Mouse (Mus musculus) spleen, adult 12 weeks (tissue): ENCODE measurements around the gene Mdga2.

Experiments used
- DNase-seq: peaks from one replicate; pipeline ENCODE4 v3.0.0; 2022; ENCODE audit warnings: low spot score

Mdga2 gene

DNA sequence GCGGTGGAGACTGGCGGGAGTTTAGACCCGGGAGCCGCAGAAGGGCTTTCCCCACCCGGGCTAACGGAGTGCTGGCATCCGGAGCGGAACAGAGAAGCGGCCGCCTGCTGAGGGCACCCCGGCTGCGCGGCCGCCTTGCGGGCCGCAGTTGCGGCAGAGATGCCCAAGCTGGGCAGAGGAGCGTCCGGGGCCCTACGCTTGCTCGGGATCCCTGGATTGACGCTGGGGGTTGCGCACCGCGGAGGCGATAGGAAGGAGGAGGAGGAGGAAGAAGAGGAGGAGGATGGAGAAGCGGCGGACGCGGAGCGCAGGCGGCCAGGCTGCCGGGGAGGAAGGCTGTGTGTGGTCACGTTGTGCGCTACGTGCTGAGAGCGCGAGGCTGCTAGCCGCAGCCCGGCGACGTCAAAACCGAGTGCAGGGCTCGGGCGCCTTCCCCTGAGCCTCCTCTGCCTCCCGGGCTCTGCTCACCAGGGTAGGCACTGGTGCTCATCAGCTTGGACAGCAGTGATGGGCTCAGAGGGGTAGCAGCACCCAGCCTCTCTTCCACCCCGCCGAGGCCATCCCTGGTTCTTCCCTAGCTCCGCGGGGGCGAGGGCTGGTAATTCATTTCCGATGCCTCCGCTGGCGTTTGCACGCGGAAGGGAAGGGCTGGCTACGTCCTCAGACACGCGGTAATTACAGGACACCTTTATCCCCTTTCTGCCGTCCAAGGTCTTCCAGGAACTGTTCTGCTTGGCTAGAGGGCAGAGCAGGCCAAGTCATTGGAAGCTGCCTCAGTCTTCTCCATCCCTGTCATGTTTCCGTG, at the start of gene Mdga2:
Mdga2 (minus strand) TSS at position 329 of the 805 bp plus-strand sequence.
- no peak for DNase-seq

DNA sequence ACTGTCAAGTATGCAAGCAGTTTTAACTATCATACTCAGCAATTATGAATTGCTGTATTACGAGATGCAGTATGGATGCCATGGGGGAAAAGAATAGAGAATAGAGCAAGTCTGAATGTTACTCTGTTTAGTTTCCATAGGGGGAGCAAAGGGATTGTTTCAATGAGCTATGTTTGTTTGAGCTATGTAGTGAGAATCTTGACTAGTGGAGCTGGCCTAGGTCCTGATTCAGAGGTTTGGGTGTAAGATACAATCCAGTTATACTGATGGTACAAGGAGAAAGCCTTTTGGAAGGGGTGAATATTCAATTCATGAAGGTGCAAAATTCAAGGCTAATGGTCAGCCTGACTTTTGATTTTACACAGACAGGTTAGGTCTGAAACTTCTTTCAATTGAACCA, 45.1 kb upstream of the Mdga2 start:
- no peak for DNase-seq

DNA sequence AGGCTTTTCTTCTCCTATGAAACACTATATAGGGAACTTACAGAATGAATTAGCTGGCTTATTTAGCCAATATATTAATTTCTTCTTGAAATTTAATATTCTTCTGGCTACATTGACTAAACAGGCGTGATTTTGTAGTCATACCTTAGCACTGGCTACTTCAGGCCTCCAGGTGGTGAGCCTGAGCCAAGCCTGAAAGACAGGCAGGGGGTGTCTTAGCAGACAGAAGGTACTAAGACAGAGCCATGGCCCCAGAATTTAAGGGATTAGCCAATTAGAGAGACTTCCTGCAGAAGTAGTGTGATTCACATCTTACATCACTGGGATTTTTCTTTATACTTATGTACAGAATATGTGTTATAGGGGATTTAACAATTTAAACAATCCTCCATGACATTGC, 1.2 kb upstream of the Mdga2 start:
- no peak for DNase-seq

DNA sequence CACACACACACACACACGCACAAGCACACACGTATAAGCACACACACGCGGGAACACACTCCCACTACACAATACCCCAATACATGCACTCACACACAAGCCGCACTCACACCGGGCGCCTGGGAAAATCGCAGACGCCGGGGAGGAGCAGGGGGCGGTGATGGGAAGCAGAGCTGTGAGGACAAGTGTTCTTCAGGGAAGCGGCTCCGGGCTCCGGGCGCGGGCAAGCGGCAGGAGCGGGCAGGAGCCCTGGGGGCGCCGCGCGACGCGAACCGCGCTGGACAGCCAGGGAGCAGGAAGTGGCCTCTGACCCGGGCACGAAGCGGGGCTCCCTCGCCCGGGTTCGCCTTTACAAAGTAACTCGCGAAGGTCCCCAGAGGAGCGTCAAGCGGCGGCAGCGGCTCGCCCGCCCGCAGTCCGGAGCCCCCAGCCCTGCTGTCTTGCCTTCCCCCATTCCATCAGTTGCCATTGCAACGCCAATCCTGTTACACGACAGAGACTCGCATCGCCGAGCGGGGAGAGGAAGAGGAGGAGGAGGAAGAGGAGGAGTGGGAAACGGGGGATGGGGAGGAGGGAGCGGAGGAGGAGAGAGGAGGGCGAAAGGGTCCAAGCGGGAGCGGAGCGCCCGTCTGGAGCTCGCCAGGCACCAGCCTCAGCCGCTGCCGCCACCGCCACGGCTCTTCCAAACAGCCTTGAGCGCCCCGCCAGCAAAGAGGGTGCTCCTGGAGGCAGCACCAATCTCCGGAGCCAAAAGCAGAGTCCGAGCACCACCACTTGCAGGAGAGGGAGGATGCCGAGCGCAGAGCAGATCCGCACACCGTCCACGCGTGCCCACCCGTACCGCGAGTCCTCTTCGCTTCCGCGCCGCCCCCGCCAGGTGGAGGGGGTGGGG, 774 bp downstream of the Mdga2 start:
- DNase-seq = no peak

DNA sequence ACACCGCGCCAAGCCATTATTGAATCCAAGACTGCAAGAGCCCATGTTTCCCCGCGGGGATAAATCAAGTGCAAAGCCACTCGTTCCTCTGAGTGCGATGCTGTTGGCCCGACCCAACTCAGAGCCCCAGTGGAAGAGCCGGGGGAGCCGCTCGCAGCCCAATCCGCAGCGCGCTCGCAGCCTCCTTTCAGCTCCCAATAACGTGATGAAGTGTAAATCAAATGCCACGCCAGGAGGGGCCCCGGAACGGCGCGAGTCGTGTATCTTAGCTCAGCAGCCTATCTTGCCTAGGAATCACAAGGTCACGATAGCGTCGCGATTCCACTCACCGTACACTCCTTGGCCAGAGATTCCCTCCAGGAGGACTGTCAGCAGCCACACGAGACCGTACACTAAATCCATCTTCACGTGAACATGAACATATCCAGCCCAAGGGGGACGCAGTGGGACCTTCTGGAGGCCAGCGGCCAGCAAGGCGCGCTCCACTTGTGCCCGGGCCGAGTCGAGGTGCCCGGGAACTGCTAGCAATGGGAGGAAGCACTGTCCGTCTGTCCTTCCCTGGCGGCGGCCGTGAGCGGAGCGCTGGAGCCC, 1.6 kb downstream of the Mdga2 start:
- DNase-seq = no peak

DNA sequence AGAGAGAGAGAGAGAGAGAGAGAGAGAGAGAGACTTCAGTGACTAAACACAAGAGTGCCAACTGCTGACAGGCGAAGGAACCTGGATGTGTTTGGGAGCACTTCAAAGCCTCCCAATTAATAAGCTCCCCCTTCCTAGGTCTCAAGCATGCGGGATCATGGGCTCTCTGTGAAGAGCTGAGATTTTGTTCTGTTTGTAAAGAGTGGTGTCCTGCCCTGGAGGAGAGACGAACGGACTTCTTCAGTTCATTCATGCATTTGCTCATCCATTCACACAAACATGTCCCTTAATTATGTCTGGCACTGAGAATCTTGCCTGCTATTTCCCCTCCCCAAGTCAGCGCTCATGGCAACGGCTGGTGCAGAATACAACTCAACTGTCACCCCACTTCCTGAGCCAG, 2.3 kb downstream of the Mdga2 start:
- no peak for DNase-seq

DNA sequence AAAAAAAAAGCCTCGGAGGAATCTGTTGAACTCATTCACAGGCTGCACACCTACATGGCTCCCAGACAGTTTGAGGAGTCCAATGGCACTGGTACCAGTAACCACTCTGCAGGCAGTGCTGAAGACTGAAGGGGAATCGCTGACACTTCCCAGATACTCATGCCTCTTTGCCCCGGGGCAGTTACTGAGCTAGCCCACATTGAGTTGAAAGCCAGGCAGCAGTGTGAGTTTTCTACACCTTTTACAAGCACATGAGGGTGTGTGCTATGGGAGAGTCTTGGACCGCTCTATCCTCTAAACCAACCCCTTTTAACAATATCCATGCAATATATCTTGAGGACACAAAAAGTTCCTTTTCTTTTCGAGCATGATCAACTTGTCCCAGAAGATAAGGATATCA, 2.8 kb downstream of the Mdga2 start:
- no peak for DNase-seq

DNA sequence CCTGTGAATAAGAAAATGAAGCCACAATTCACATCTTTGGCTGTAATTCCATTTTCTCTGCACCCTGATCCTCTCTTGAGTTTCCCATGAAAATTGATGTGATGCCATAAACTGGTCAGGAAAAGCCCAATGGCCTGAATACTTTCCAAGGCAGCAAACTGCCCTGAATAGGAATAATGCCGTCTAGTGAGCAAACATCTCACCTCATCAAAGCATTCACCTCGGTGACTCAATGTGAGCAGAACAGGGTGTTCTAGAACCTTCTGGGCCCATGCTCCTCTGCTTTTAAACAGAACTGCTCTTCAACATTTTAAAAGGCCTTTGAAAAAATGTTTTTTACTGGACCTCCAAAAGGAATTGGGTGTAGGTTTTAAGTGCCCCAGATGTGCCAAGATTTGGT, 9.5 kb downstream of the Mdga2 start:
- no peak for DNase-seq

DNA sequence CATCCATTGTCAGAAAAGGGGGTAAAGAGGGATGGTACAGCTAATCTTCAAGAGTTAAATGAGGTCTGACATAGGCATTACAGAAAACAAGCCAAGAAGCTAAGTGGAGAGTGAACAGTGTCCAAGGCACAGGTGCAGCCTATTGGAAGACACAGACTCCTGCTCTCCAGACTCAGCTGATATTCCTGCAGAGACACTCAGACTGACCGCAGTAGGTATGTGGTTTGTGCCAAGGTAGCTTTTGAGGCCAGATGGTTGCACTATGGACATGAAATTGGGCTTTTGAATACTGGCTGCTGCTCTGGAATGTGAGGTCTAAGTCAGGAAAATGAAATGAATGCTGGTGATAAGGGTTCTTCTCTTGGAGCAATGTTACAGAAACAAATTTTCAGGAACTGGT, 44.2 kb downstream of the Mdga2 start:
- DNase-seq = no peak

DNA sequence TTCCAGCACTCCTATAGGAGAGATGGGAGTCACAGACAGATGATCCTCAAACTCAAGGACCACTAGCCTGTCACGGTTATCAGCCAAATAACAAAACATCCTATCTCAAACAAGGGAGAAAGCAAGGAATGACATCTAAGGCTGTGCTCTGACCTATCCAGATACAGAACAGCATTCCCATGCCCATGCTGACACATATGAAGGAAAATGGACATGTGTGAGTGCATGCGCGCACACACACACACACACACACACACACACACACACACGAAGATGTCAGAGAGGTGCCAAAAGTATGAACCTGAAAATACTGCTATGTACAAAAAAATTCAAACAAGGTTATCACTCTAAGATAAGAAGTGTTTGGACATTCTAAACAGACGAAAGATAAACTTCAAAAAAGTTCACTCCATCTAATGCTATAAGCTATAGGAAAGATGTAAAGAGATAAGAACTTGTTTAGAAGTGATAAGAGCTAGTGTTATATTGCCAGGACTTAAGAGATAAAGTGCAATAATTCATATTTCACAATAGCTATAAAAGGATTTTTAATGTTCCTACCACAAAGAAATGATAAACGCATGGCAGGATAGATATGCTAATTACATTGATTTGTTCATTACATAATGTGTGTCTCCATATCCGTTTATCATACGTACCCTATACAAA, 65.6 kb downstream of the Mdga2 start:
- DNase-seq = no peak

DNA sequence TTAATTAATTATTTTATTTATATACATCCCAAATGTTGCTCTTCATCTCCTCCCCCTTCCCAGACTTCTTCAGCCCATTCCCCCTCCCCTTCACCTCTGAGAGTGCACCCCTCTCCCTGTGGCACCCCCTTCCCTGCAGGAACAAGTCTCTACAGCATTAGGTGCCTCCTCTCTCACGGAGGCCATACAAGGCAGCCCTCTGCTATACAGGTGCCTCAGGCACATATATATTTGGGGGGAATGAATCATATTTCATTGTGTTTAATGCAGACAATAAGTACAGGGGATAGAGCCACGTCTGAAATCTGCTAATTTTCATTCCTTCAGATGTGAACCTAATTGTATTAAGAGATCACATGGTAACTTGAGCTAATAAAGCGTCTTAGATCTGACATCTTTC, 69.3 kb downstream of the Mdga2 start:
- no peak for DNase-seq

DNA sequence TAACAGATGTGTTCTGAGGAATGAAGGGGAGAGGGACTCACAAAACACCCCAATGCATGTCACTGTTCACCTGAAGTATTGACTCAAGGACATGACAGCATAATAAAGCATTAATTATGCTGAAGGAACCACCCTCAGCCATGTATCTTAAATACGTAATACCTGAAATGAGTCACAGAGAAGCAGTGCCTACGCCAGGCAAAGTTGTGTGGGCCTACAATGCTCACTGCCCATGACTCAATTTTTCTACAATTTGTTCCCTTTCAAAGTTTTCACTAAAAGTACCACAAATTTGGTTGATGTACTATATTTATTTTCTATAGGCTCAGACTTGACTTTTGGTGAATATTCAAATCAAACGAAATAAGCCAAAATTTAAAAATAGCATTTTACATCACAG, 80.7 kb downstream of the Mdga2 start:
- DNase-seq = no peak

DNA sequence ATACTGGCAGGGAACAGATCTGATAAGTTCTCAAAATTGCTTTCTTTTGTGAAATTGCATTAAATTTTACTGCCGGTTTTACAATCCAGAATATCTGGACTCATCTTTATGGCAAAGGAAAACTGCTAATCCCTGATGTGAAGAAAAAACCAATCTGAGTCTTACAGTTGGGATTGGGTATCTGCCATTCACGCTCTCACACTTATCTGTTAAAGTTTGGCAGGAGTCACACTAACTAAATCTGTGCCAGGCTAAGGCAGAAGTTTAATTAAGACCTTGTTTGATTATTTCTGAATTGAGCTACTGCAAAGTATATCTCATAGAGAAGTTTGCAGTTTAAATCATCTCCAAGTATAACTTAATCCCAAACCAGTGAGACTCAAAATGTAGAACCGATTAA, 82.2 kb downstream of the Mdga2 start:
- DNase-seq = no peak

DNA sequence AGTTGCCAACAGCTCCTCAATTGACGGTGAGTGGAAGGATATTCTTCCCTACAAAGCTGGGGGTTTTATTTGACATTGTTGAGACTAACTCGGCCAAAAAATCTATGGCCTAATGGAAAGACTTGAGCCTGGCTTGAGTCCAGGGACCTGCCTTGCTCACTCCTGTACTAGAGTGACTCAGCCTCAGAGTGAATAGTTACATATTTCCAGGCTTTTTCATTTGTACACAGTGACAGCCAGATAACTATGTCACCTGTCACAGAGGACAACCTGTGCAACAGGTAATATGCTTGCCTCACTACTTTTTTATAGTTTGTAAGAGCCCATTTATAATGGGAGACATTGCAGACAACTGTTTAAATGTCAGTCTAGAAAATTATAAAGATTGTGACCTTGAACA, 94.9 kb downstream of the Mdga2 start:
- no peak for DNase-seq

DNA sequence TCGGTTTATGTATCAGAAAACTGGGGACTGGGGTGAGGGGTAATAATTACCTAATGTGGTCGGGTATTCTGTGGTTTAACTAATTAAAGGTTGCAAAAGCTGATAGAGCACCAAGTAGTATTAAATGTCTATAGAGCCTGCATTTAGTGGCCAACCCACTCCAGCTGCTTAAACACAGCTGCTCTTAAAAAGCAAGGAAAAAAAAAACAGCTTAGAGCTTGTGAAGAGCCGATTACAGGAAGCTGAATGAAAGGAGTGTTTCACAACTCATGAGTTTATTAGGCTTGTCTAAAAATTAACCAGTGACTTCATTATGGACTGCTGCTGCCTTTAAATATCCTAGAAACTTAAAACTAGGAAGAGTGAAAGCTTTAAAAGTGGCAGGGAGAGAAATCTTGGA, 98.5 kb downstream of the Mdga2 start:
- DNase-seq = no peak

DNA sequence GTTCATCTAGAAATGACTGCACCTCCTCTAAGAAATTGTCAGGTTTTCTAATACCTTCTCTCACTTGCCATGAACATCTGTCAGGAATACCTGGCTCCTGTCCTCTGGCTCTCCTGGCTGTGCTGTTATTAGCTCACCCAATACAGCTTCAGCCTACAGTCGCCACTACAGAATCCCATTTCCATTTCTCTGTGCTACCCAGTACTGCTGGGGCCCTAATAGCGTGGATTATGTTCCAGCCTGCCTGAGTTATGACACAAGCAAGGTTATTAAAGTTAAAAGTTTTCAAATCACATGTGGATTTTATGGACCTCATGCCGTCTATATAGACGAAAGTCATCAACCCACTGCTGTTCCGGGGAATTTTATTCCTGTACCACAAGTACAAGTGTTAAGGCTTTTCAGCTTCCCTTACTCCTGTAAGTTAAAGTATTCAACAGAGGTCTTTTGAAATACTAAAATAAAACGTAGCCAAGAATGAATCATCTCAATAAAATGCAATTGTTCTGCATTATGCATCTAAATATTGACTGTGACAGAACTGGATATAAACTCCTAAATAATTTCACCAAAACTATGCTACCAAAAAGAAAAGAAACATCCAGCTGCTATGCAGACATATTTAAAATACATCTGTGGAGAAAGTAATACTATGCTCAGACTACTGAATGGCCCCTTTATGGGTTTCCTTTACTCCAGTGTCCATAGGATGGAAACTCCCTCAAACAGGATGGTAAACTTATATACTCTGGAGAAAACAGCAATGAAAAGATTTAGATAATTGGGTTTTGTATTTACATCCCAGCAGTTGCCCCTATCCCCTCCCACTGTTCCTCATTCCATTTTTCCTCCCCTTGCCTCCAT, 103.5 kb downstream of the Mdga2 start:
- DNase-seq = no peak

DNA sequence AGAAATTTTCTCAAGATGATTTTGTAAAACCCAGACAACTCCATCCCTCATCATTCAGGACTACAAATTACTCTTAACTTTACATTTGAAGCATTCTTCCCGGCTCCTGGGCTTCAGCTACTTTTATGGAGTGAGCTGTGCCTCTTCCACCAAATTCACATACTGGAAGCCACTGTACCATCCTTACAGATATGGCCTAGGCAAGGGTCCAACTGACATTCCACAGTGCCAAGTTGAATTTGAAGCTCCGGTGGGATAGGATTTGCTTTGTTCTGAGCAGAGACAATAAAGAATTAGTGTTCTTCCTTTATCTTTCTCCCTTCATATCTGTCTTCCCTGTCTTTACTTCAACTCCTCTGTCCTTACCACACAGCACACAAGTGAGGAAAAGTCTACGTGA, 118.2 kb downstream of the Mdga2 start:
- no peak for DNase-seq

DNA sequence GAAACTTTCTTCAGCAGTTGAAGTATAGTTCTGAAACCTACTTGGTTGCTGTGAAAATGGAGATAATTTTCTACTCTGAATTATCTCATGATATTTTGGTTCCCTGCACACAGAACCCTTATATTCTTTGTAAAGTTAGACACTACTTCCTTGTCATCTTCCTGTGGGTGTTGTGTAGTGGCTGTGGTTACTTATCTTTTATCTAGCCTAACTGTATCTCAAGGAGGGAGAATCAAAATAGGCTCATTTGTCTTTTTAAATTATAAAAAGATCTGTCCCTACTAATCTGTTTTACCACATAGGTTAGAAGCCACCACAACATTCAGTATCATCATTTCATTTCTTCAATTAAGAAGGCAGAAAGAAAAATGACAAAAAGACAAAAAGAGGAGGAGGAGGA, 127.9 kb downstream of the Mdga2 start:
- no peak for DNase-seq

DNA sequence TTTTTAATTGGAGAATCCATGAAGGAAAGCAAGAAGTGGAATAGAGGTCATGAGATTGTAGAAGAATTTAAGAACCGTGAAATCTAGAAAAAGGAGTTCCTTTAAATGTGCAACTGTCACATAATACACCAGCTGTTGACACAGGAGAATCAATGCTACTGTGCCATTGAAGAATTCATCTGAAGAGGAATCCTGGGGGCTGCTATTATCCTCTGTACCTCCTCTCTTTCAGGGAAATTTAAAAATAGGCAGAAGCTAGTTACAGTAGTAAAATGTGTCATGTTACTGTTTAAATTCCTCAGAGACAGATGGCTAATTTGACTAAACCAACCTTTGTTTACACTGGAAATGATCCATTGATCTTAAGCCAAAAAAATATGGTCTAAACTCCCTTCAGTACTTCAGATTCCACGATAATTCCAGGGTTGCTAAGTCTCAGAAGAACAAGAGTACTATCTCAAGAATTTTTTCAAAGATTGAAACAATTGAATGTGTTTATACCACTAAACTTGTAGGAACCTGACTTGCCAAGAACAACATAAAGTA, 131.9 kb downstream of the Mdga2 start:
- DNase-seq = no peak

DNA sequence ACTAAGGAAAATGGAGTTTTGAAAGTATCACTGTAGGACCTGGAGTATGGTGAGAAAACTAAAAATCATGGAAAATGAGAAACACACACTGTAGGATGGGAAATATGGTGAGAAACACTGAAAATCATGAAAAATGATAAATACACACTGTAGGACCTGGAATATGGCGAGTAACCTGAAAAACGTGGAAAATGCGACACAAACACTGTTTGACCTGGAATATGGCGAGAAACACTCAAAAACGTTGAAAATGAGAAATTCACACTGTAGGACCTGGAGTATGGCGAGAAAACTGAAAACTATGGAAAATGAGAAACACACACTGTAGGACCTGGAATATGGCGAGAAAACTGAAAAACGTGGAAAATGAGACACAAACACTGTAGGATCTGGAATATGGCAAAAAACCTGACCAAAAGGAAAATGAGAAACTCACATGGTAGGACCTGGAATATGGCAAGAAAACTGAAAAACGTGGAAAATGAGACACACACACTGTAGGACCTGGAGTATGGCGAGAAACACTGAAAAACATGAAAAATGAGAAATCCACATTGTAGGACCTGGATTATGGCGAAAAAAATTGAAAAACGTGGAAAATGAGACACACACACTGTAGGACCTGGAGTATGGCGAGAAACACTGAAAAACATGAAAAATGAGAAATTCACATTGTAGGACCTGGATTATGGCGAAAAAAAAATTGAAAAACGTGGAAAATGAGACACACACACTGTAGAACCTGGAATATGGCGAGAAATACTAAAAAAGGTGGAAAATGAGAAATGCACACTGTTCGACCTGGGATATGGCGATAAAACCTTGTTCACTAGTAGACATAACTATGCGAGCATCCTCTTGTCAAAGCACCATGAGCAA, 163.0 kb downstream of the Mdga2 start:
- no peak for DNase-seq
